Mouse (Mus musculus) neural tube, embryonic 14.5 days (tissue): ENCODE data around the gene Cdh12. TPM values are rescaled to one million over a fixed set of nuclear protein-coding genes. Genes with fewer than 3 reads are reported as not detected.
A peak's percentile ranks its signal among the peaks of the same experiment; 100 is the strongest.

Experiments
- ATAC-seq: fragments of 200-750 bp; cut with Nextera tagmentation; 2 replicates; pipeline ENCODE4 v1.8.0; 2017; ENCODE audit warnings: low read depth, mild to moderate bottlenecking, moderate TSS enrichment, moderate library complexity
- H3K27ac ChIP-seq: fragments of 300-500 bp; sonication (generic); 2 replicates; pipeline ENCODE4 v1.5.1; 2014; ENCODE audit warnings: low read depth, mild to moderate bottlenecking, control low read depth, low read length, moderate library complexity, mixed read lengths
- H3K27me3 ChIP-seq: fragments of 300-500 bp; sonication (generic); 2 replicates; pipeline ENCODE4 v1.6.1; 2014; ENCODE audit warnings: low read length; ENCODE audit not compliant: control insufficient read depth, insufficient read depth
- H3K36me3 ChIP-seq: fragments of 300-500 bp; sonication (generic); 2 replicates; pipeline ENCODE4 v1.6.1; 2014; ENCODE audit warnings: low read length, mixed read lengths; ENCODE audit not compliant: control insufficient read depth, insufficient read depth
- H3K4me1 ChIP-seq: fragments of 300-500 bp; sonication (generic); 2 replicates; pipeline ENCODE4 v1.6.1; 2014; ENCODE audit warnings: low read length; ENCODE audit not compliant: control insufficient read depth, insufficient read depth
- H3K4me2 ChIP-seq: fragments of 300-500 bp; sonication (generic); 2 replicates; pipeline ENCODE4 v1.6.1; 2014; ENCODE audit warnings: mild to moderate bottlenecking, low read depth, low read length, control low read depth
- H3K4me3 ChIP-seq: fragments of 300-500 bp; sonication (generic); 2 replicates; pipeline ENCODE4 v1.5.1; 2014; ENCODE audit warnings: low read depth, low read length, control low read depth, mixed read lengths
- H3K9ac ChIP-seq: fragments of 300-500 bp; sonication (generic); replicated peaks from 2 replicates; pipeline ENCODE4 v1.6.1; 2014; ENCODE audit warnings: low read depth, mild to moderate bottlenecking, control low read depth, low read length, mixed read lengths
- H3K9me3 ChIP-seq: fragments of 300-500 bp; sonication (generic); 2 replicates; pipeline ENCODE4 v1.6.1; 2016; ENCODE audit warnings: low read length; ENCODE audit not compliant: control insufficient read depth
- WGBS: fragments of 180-500 bp; shearing (Covaris S2); extraction: QIAGEN DNeasy Blood & Tissue Kit; methylation state at CpG from one replicate; pipeline ENCODE4 v1.1.7; 2014; 5-methylcytosine and 5-hydroxymethylcytosine counted together
- polyA plus RNA-seq: library from polyadenylated mRNA; unstranded; fragments of >200 nt; fragmentation: Nextera tagmentation; extraction: Ambion mirVana; gene quantifications from 2 replicates; pipeline ENCODE4 v1.2.1, GENCODE M21; 2014

The Cdh12 gene
- polyA plus RNA-seq, 1 experiment from 2014 or later: 12.3 TPM

- Histone ChIP-seq H3K4me2 (no peak overlapping the region), H3K4me3 (no peak overlapping the region), H3K27me3 (no peaks in the 10 kb centered on the region), H3K9me3 (no peaks in the 10 kb centered on the region), H3K36me3 (no peaks in the 10 kb centered on the region), H3K9ac (no peak overlapping the region), H3K27ac (no peak overlapping the region), H3K4me1 (no peaks in the 10 kb centered on the region)
- 94% methylated on average over 2 of the region's 2 CpGs for WGBS
- ATAC-seq: no peak
Measured at GRCm38 (mm10) chr15:20798541-20798940, 349.5 kb downstream of the Cdh12 start.

GRCm38 (mm10) chr15:20835887-20836286, 386.8 kb downstream of the Cdh12 start:
- no peak for ATAC-seq
- Histone ChIP-seq H3K27me3 (no peaks in the 10 kb centered on the region), H3K4me1 (no peaks in the 10 kb centered on the region), H3K9me3 (no peaks in the 10 kb centered on the region), H3K9ac (no peak overlapping the region), H3K36me3 (no peaks in the 10 kb centered on the region), H3K27ac (no peak overlapping the region), H3K4me2 (no peak overlapping the region), H3K4me3 (no peak overlapping the region)
- WGBS: 27% methylated on average over 1 of the region's 1 CpGs

DNA sequence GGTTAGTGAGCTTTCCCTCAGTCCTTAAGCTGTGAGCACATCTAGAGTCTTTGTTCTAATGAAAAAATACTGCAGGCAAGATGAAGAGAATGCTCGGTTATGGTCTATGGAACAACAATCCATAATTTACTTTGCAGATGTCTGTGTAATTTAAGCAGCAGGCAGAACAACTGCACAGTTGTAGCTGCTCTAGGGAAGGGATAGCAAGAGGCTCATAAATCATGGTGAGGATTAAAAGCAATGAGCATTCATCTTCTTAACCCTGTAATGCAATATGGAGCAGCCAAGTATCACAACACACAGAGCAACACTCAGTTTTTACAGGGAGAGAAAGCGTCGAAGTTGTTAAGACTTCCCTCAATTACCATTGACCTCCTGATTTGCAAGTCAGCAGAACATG, 387.9 kb downstream of the Cdh12 start:
- Histone ChIP-seq H3K4me2 (no peak overlapping the region), H3K27ac (no peak overlapping the region), H3K4me1 (no peaks in the 10 kb centered on the region), H3K4me3 (no peak overlapping the region), H3K9me3 (no peaks in the 10 kb centered on the region), H3K9ac (no peak overlapping the region), H3K27me3 (no peaks in the 10 kb centered on the region), H3K36me3 (no peaks in the 10 kb centered on the region)
- peak; percentile 97 for ATAC-seq
- WGBS: 15% methylated on average over 3 of the region's 3 CpGs

- H3K36me3 ChIP-seq: no peaks in the 10 kb centered on the region
- no peak overlapping the region for H3K4me3 ChIP-seq
- no peak overlapping the region for H3K4me2 ChIP-seq
- no peaks in the 10 kb centered on the region for H3K27me3 ChIP-seq
- WGBS: 96% methylated on average over 5 of the region's 5 CpGs
- ATAC-seq: no peak
- H3K4me1 ChIP-seq: no peaks in the 10 kb centered on the region
- no peaks in the 10 kb centered on the region for H3K9me3 ChIP-seq
- H3K9ac ChIP-seq: no peak overlapping the region
- H3K27ac ChIP-seq: no peak overlapping the region
Measured at GRCm38 (mm10) chr15:20841479-20841878, 392.4 kb downstream of the Cdh12 start.

GRCm38 (mm10) chr15:20863076-20863475, 414.0 kb downstream of the Cdh12 start:
- Histone ChIP-seq H3K4me1 (no peaks in the 10 kb centered on the region), H3K27ac (no peak overlapping the region), H3K36me3 (no peaks in the 10 kb centered on the region), H3K4me2 (no peak overlapping the region), H3K9me3 (no peaks in the 10 kb centered on the region), H3K27me3 (no peaks in the 10 kb centered on the region), H3K4me3 (no peak overlapping the region), H3K9ac (no peak overlapping the region)
- ATAC-seq: no peak
- 58% methylated on average over 2 of the region's 2 CpGs for WGBS

DNA sequence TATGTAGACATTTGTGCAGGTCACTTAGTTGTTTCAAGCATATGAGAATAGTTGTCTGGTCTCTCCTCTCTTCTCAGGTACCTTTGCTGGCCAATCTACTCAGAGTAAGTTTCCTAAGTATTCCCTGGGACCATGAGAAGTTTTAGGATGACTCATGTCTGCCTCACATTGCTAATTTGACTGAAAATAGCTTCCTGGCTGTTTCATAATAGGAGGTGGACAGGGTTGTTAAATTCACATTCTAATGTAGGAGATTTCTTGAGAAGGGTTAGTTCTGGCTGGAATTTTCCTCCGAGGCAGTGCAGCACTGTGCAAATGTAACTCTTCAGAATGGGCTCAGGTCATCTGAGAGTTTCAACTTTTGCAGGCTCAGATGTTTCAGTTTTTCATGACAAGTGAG, 423.5 kb downstream of the Cdh12 start:
- no peaks in the 10 kb centered on the region for H3K9me3 ChIP-seq
- no peaks in the 10 kb centered on the region for H3K4me1 ChIP-seq
- no peak for ATAC-seq
- no peak overlapping the region for H3K27ac ChIP-seq
- WGBS: 76% methylated on average over 1 of the region's 1 CpGs
- no peak overlapping the region for H3K4me2 ChIP-seq
- H3K36me3 ChIP-seq: no peaks in the 10 kb centered on the region
- no peak overlapping the region for H3K9ac ChIP-seq
- no peaks in the 10 kb centered on the region for H3K27me3 ChIP-seq
- H3K4me3 ChIP-seq: no peak overlapping the region

- Histone ChIP-seq H3K27ac (no peak overlapping the region), H3K27me3 (no peaks in the 10 kb centered on the region), H3K4me2 (no peak overlapping the region), H3K36me3 (no peaks in the 10 kb centered on the region), H3K9me3 (no peaks in the 10 kb centered on the region), H3K9ac (no peak overlapping the region), H3K4me3 (no peak overlapping the region), H3K4me1 (no peaks in the 10 kb centered on the region)
- 84% methylated on average over 2 of the region's 2 CpGs for WGBS
- ATAC-seq: no peak
Measured at GRCm38 (mm10) chr15:20876993-20877392, 427.9 kb downstream of the Cdh12 start.

- H3K4me3 ChIP-seq: no peak overlapping the region
- H3K9me3 ChIP-seq: no peaks in the 10 kb centered on the region
- H3K27ac ChIP-seq: no peak overlapping the region
- H3K4me2 ChIP-seq: no peak overlapping the region
- no peaks in the 10 kb centered on the region for H3K27me3 ChIP-seq
- ATAC-seq: no peak
- no peaks in the 10 kb centered on the region for H3K36me3 ChIP-seq
- H3K4me1 ChIP-seq: no peaks in the 10 kb centered on the region
- 85% methylated on average over 3 of the region's 3 CpGs for WGBS
- H3K9ac ChIP-seq: no peak overlapping the region
Measured at GRCm38 (mm10) chr15:20893471-20893870, 444.4 kb downstream of the Cdh12 start.

- no peak for ATAC-seq
- WGBS: 75% methylated on average over 3 of the region's 3 CpGs
- Histone ChIP-seq H3K36me3 (no peaks in the 10 kb centered on the region), H3K9ac (no peak overlapping the region), H3K27ac (no peak overlapping the region), H3K9me3 (no peaks in the 10 kb centered on the region), H3K4me3 (no peak overlapping the region), H3K4me2 (no peak overlapping the region), H3K4me1 (no peaks in the 10 kb centered on the region), H3K27me3 (no peaks in the 10 kb centered on the region)
Measured at GRCm38 (mm10) chr15:20902568-20902967, 453.5 kb downstream of the Cdh12 start.

DNA sequence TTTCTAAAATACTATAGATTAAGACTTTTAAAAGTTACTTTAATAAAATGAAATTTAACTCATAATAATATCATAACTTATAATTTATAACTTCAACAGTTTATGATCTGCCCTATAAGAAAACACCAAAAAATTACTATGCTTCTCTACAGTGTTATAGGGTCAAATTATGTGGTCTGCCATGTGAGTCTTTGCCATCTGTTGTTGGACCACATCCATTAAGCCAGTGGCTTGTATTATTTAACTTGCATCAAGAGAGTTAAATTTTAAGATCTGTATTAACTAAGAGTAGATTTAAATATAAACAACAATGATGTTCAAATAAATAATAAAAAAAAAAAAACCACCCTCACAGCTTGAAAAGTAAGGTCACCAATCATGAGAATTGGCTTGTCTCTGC, 479.2 kb downstream of the Cdh12 start:
- Histone ChIP-seq H3K4me1 (no peaks in the 10 kb centered on the region), H3K4me2 (no peak overlapping the region), H3K9ac (no peak overlapping the region), H3K36me3 (no peaks in the 10 kb centered on the region), H3K4me3 (no peak overlapping the region), H3K27ac (no peak overlapping the region), H3K9me3 (no peaks in the 10 kb centered on the region), H3K27me3 (no peaks in the 10 kb centered on the region)
- no peak for ATAC-seq
